ENCODE assay signal across 13 mouse cellular contexts in genomic region chr10:62070636-62071035, GRCm38 (mm10).
"Had no signal": no experiment of that assay in that cellular context is flagged by ENCODE, and none has a peak within 500 bp of the region (broad histone marks: within the 10 kb centered on the region; RNA-seq: fewer than 3 reads in every experiment).

No protein-coding gene starts in this region.

- H3K4me3 ChIP-seq: left cerebral cortex, adult 2 months; liver, embryonic 15.5 days; lung, embryonic 15.5 days; megakaryocyte, embryonic 14.5 days had no signal

- H3K36me3 ChIP-seq: liver, embryonic 15.5 days; lung, embryonic 15.5 days had no signal

- H3K27me3 ChIP-seq: liver, embryonic 15.5 days; lung, embryonic 15.5 days had no signal

- H3K27ac ChIP-seq: kidney, postnatal 0 days; left cerebral cortex, adult 2 months; liver, embryonic 15.5 days; lung, embryonic 15.5 days had no signal

- H3K9me3 ChIP-seq: liver, embryonic 15.5 days; lung, embryonic 15.5 days had no signal

- DNase-seq: layer of hippocampus, postnatal 36 days; lung, adult 18-20 months; lung, postnatal 10 days; lung, postnatal 36 days; midbrain, embryonic 14.5 days; thymus, postnatal 25 days had no signal

- H3K4me1 ChIP-seq: liver, embryonic 15.5 days had no signal

- H3K4me2 ChIP-seq: liver, embryonic 11.5 days; liver, embryonic 15.5 days; lung, embryonic 15.5 days; midbrain, embryonic 11.5 days had no signal

- H3K9ac ChIP-seq: liver, embryonic 15.5 days; lung, embryonic 15.5 days had no signal
